Mouse (Mus musculus): ENCODE measurements around the gene Wdr26.

- TF ChIP-seq CTCF (IDR thresholded peaks at IDR 0.05; ENCODE audit: extremely low read depth, insufficient read length, insufficient replicate concordance, low read depth, low read length): 0 out of 2 replicates have a peak, but pooled peaks have one; percentile 5
- no peak for TF ChIP-seq POLR2A (IDR thresholded peaks at IDR 0.05; ENCODE audit: low read depth, low read length)
Observed at GRCm38 (mm10) chr1:181255891-181256688, 44.3 kb upstream of the Wdr26 start.
